Mouse (Mus musculus) midbrain, embryonic 16.5 days (tissue): ENCODE data around the gene Tha1. TPM values are rescaled to one million over a fixed set of nuclear protein-coding genes. Genes with fewer than 3 reads are reported as not detected.
"Not testable (repeated sequence)": the region's sequence is repeated elsewhere in the genome, so short reads cannot be mapped to it uniquely, and the experiment has no call there.

Source experiments
- ATAC-seq: fragments of 200-750 bp; cut with Nextera tagmentation; 2 replicates; pipeline ENCODE4 v1.8.0; 2017; ENCODE audit warnings: moderate TSS enrichment
- H3K27ac ChIP-seq: fragments of 300-500 bp; sonication (generic); 2 replicates; pipeline ENCODE4 v1.5.1; 2014; ENCODE audit warnings: mild to moderate bottlenecking, low read length, mixed read lengths
- H3K27me3 ChIP-seq: fragments of 300-500 bp; sonication (generic); 2 replicates; pipeline ENCODE4 v1.6.1; 2014; ENCODE audit warnings: low read depth, low read length, mixed read lengths; ENCODE audit not compliant: control insufficient read depth, insufficient read depth
- H3K36me3 ChIP-seq: fragments of 300-500 bp; sonication (generic); 2 replicates; pipeline ENCODE4 v1.6.1; 2014; ENCODE audit warnings: mild to moderate bottlenecking, low read length, moderate library complexity, mixed read lengths; ENCODE audit not compliant: control insufficient read depth, insufficient read depth
- H3K4me1 ChIP-seq: fragments of 300-500 bp; sonication (generic); 2 replicates; pipeline ENCODE4 v1.6.1; 2014; ENCODE audit warnings: mild to moderate bottlenecking, low read length, mixed read lengths; ENCODE audit not compliant: control insufficient read depth, insufficient read depth
- H3K4me2 ChIP-seq: fragments of 300-500 bp; sonication (generic); 2 replicates; pipeline ENCODE4 v1.6.1; 2014; ENCODE audit warnings: mild to moderate bottlenecking, low read length, mixed read lengths
- H3K4me3 ChIP-seq: fragments of 300-500 bp; sonication (generic); 2 replicates; pipeline ENCODE4 v1.5.1; 2014; ENCODE audit warnings: low read depth, mild to moderate bottlenecking, low read length, moderate library complexity, mixed read lengths
- H3K9ac ChIP-seq: fragments of 300-500 bp; sonication (generic); 2 replicates; pipeline ENCODE4 v1.6.1; 2014; ENCODE audit warnings: low read depth, low read length, mixed read lengths
- H3K9me3 ChIP-seq: fragments of 300-500 bp; sonication (generic); replicated peaks from 2 replicates; pipeline ENCODE4 v1.6.1; 2014; ENCODE audit warnings: mild to moderate bottlenecking, low read length, mixed read lengths; ENCODE audit not compliant: control insufficient read depth, poor library complexity, severe bottlenecking
- WGBS: fragments of 180-500 bp; shearing (Covaris S2); extraction: QIAGEN DNeasy Blood & Tissue Kit; methylation state at CpG from one replicate; pipeline ENCODE4 v1.1.7; 2014; 5-methylcytosine and 5-hydroxymethylcytosine counted together
- polyA plus RNA-seq: library from polyadenylated mRNA; unstranded; fragments of >200 nt; fragmentation: Nextera tagmentation; extraction: Ambion mirVana; gene quantifications from 2 replicates; pipeline ENCODE4 v1.2.1, GENCODE M21; 2015

Gene Tha1
- polyA plus RNA-seq, 1 experiment from 2014 or later, result 5.0 TPM

- no peaks in the 10 kb centered on the region for H3K27me3 ChIP-seq
- H3K36me3 ChIP-seq, result no peaks in the 10 kb centered on the region
- peak overlapping the region; percentile 33 for H3K4me2 ChIP-seq
- no peaks in the 10 kb centered on the region for H3K9me3 ChIP-seq
- H3K4me1 ChIP-seq, result peaks cover 2% of the 10 kb centered on the region; the same call in 1 of the 2 replicates
- H3K9ac ChIP-seq, result no peak overlapping the region
- no peak overlapping the region for H3K27ac ChIP-seq
- H3K4me3 ChIP-seq, result no peak overlapping the region
- no peak for ATAC-seq
- WGBS, result 20% methylated on average over 13 of the region's 13 CpGs
Observed at GRCm38 (mm10) chr11:117836306-117836705, 37.0 kb downstream of the Tha1 start.

DNA sequence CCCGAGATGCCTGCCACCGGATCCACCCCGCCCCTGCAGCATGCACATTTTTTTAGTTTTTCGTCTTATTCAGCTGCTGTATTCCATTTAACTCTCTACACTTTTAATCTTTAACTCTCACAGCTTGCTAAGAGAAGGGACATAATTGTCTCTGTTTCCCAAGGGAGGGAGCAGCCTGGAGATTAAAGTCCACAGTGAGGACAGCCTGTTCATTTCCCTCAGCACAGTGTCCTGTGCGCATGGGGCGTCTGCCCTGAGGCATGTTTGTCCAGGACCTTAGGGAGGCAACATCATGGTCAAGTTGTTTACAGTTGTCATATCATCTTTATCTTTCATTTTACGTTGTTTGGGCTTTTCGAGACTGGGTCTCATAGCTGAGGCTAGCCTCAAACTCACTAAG lies 39.2 kb downstream of the Tha1 start:
- Histone ChIP-seq H3K9me3 (no peaks in the 10 kb centered on the region), H3K36me3 (no peaks in the 10 kb centered on the region), H3K4me1 (peaks cover 2% of the 10 kb centered on the region; the same call in 1 of the 2 replicates), H3K27ac (no peak overlapping the region), H3K27me3 (no peaks in the 10 kb centered on the region), H3K9ac (no peak overlapping the region), H3K4me2 (no peak overlapping the region), H3K4me3 (no peak overlapping the region)
- 96% methylated on average over 8 of the region's 8 CpGs for WGBS
- no peak for ATAC-seq

DNA sequence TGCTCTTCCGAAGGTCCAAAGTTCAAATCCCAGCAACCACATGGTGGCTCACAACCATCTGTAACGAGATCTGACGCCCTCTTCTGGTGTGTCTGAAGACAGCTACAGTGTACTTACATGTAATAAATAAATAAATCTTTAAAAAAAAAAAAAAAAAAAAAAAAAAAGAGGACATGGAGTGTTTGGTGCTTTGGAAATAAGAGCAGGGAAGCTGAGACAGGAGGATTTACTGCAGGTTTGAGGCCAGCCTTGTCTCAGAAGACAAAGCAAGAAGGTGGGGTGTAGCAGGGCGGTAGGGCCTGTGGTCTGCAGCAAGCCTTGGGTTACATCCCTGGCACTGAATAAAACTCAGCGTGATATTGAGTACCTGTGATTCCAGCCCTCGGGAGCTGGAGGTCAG lies 39.8 kb downstream of the Tha1 start:
- not testable (repeated sequence) for H3K4me1 ChIP-seq, H3K27me3 ChIP-seq, H3K9ac ChIP-seq, H3K36me3 ChIP-seq, H3K4me2 ChIP-seq, H3K4me3 ChIP-seq, H3K27ac ChIP-seq, ATAC-seq, H3K9me3 ChIP-seq
- WGBS, result 88% methylated on average over 4 of the region's 6 CpGs

- Histone ChIP-seq H3K27me3 (no peaks in the 10 kb centered on the region), H3K4me1 (peaks cover 2% of the 10 kb centered on the region; the same call in 1 of the 2 replicates), H3K36me3 (no peaks in the 10 kb centered on the region), H3K9me3 (no peaks in the 10 kb centered on the region), H3K9ac (peak overlapping the region; percentile 48; the same call in 1 of the 2 replicates), H3K4me3 (peak overlapping the region; percentile 40), H3K4me2 (peak overlapping the region; percentile 60), H3K27ac (0 out of 2 replicates have a peak overlapping the region, but pooled peaks have one; percentile 59)
- WGBS, result 19% methylated on average over 28 of the region's 28 CpGs
- peak; percentile 83 for ATAC-seq
Observed at GRCm38 (mm10) chr11:117832086-117832969, 41.0 kb downstream of the Tha1 start.

DNA sequence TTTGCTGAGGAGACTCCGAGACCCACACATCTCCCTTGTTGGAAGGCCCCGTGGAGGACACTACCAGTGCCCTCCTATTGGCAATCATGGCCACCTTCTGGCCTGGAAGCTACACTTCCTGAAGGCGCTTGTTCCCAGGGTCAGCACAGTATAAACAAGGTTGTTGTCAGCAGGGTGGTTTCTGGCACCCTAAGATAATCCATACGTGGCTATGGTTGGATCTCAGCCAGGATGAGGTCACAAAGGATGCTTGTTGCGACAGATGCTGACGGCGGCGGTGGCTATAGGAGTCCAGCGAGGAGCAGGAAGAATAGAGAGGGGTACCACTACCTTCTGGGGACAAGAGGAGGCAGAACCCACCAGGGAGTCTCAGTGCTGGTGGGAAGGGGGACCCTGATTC lies 42.9 kb downstream of the Tha1 start:
- Histone ChIP-seq H3K27ac (no peak overlapping the region), H3K4me2 (no peak overlapping the region), H3K36me3 (no peaks in the 10 kb centered on the region), H3K9ac (no peak overlapping the region), H3K4me1 (peaks cover 9% of the 10 kb centered on the region), H3K27me3 (no peaks in the 10 kb centered on the region), H3K4me3 (no peak overlapping the region), H3K9me3 (no peaks in the 10 kb centered on the region)
- no peak for ATAC-seq
- 79% methylated on average over 9 of the region's 9 CpGs for WGBS

GRCm38 (mm10) chr11:117829671-117830215 lies 43.5 kb downstream of the Tha1 start:
- Histone ChIP-seq H3K9ac (no peak overlapping the region), H3K4me2 (no peak overlapping the region), H3K9me3 (no peaks in the 10 kb centered on the region), H3K27ac (no peak overlapping the region), H3K36me3 (no peaks in the 10 kb centered on the region), H3K4me1 (peaks cover 16% of the 10 kb centered on the region), H3K27me3 (no peaks in the 10 kb centered on the region), H3K4me3 (no peak overlapping the region)
- no peak for ATAC-seq
- 83% methylated on average over 2 of the region's 2 CpGs for WGBS

DNA sequence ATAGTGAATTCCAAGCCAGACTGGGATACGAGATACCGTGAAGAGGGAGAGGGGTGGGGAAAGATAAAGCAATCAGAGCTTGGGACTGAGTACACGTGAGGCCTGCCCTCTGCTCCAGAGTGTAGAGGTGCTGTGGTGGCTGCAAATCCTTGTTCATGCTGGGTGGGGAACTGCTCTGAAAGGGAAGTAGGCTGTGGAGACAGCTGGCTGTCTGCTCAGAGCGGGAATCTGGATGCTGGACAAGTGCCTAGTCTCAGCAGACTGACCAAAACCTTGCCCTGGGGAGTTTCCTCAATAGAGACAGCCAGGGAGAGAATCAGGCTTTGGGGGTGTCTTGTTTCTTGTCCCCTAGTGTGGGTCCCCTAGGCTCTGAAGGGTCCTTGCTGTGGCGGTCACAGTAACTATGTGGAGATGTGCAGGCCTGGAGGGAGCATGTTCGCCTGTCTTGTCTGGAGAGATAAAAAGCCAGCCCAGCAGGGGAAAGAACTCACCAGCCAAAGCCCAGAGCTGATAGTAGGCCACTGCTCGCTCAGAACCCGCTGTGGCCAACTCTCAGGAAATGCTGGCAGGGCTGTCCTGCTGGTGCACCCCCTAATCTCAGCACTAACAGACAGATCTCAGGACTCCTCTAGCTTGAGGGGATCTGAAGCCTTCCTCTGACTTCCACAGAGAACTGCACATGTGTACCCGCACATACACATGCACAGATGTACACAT lies 44.2 kb downstream of the Tha1 start:
- 50% methylated on average over 9 of the region's 9 CpGs for WGBS
- no peak for ATAC-seq
- Histone ChIP-seq H3K27me3 (no peaks in the 10 kb centered on the region), H3K4me1 (peaks cover 21% of the 10 kb centered on the region), H3K4me2 (no peak overlapping the region), H3K27ac (0 out of 2 replicates have a peak overlapping the region, but pooled peaks have one; percentile 23), H3K36me3 (no peaks in the 10 kb centered on the region), H3K9ac (no peak overlapping the region), H3K4me3 (no peak overlapping the region), H3K9me3 (no peaks in the 10 kb centered on the region)

DNA sequence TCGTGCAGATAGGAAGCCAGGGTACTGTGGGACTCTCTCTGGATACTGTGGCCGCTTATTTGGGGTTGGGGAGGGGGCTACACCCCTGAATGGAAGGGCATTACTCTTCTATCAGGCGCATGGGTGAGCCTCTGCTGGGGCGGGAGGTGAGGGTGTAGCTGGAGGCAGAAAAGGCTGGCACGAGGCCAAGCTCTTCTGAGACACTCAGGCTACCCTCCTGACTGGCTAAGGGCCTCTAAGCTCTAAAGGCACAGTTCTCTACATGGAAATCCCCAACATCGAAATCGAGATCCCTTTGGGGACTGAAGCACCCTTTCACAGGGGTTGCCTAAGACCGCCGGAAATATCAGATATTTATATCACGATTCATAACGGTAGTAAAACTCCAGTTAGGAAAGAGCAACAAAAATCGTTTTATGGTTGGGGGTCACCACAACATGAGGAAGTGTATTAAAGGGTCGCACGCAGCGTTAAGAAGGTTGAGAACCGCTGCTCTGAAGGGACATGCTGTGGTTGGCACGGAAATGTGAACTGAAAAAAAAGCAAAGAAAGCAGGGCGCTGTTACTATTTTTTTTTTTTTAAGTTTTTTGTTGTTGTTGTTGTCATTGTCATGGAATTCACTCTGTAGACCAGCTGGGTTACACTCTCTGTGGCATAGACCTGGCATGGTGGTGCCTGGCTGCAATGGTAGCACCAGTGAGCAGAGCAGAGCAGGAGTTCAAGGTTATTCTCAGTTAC lies 45.0 kb downstream of the Tha1 start:
- no peak for ATAC-seq
- Histone ChIP-seq H3K36me3 (no peaks in the 10 kb centered on the region), H3K4me2 (no peak overlapping the region), H3K4me3 (no peak overlapping the region), H3K27me3 (no peaks in the 10 kb centered on the region), H3K27ac (no peak overlapping the region), H3K4me1 (peaks cover 21% of the 10 kb centered on the region), H3K9me3 (no peaks in the 10 kb centered on the region), H3K9ac (no peak overlapping the region)
- 81% methylated on average over 18 of the region's 18 CpGs for WGBS
